Mouse (Mus musculus): ENCODE results near the gene Elmo1. TPM values are rescaled to one million over a fixed set of nuclear protein-coding genes. Genes with fewer than 3 reads are reported as not detected.
A peak's percentile ranks its signal among the peaks of the same experiment; 100 is the strongest.

Gene Elmo1
- polyA plus RNA-seq, 1 experiment = not detected

GRCm38 (mm10) chr13:20538216-20539070 lies 448.0 kb downstream of the Elmo1 start:
- no peak for TF ChIP-seq POLR2A (IDR thresholded peaks at IDR 0.05; ENCODE audit: insufficient read depth, low read depth, low read length)
- no peak for TF ChIP-seq CTCF (IDR thresholded peaks at IDR 0.05; ENCODE audit: insufficient read depth, low read depth, low read length)
- Histone ChIP-seq H3K4me3 (ENCODE audit: insufficient read depth, low read depth, low read length) (no peak overlapping the region), H3K27ac (ENCODE audit: insufficient read depth, low read depth, low read length) (peak overlapping the region; percentile 47), H3K4me1 (ENCODE audit: control insufficient read depth, insufficient read depth, low read length) (peaks cover 11% of the 10 kb centered on the region)
- 30% methylated on average over 12 of the region's 12 CpGs for WGBS

GRCm38 (mm10) chr13:20539631-20540030 lies 449.2 kb downstream of the Elmo1 start:
- no peak for TF ChIP-seq CTCF (IDR thresholded peaks at IDR 0.05; ENCODE audit: insufficient read depth, low read depth, low read length)
- TF ChIP-seq POLR2A (IDR thresholded peaks at IDR 0.05; ENCODE audit: insufficient read depth, low read depth, low read length) = no peak
- H3K4me3 ChIP-seq (ENCODE audit: insufficient read depth, low read depth, low read length) = no peak overlapping the region
- peaks cover 11% of the 10 kb centered on the region for H3K4me1 ChIP-seq (ENCODE audit: control insufficient read depth, insufficient read depth, low read length)
- no peak overlapping the region for H3K27ac ChIP-seq (ENCODE audit: insufficient read depth, low read depth, low read length)
- 88% methylated on average over 2 of the region's 2 CpGs for WGBS

- no peak for TF ChIP-seq POLR2A (IDR thresholded peaks at IDR 0.05; ENCODE audit: insufficient read depth, low read depth, low read length)
- 76% methylated on average over 12 of the region's 12 CpGs for WGBS
- Histone ChIP-seq H3K4me3 (ENCODE audit: insufficient read depth, low read depth, low read length) (no peak overlapping the region), H3K4me1 (ENCODE audit: control insufficient read depth, insufficient read depth, low read length) (peaks cover 6% of the 10 kb centered on the region), H3K27ac (ENCODE audit: insufficient read depth, low read depth, low read length) (0 out of 2 replicates have a peak overlapping the region, but pooled peaks have one; percentile 17)
Measured at GRCm38 (mm10) chr13:20546568-20547204, 456.3 kb downstream of the Elmo1 start.

GRCm38 (mm10) chr13:20549983-20550382 lies 459.6 kb downstream of the Elmo1 start:
- 79% methylated on average over 4 of the region's 4 CpGs for WGBS
- no peak for TF ChIP-seq POLR2A (IDR thresholded peaks at IDR 0.05; ENCODE audit: insufficient read depth, low read depth, low read length)
- TF ChIP-seq CTCF (IDR thresholded peaks at IDR 0.05; ENCODE audit: insufficient read depth, low read depth, low read length) = no peak

GRCm38 (mm10) chr13:20551559-20551958 lies 461.2 kb downstream of the Elmo1 start:
- Histone ChIP-seq H3K4me1 (ENCODE audit: control insufficient read depth, insufficient read depth, low read length) (peaks cover 4% of the 10 kb centered on the region), H3K27ac (ENCODE audit: insufficient read depth, low read depth, low read length) (no peak overlapping the region), H3K4me3 (ENCODE audit: insufficient read depth, low read depth, low read length) (no peak overlapping the region)
- TF ChIP-seq POLR2A (IDR thresholded peaks at IDR 0.05; ENCODE audit: insufficient read depth, low read depth, low read length) (no peak), CTCF (IDR thresholded peaks at IDR 0.05; ENCODE audit: insufficient read depth, low read depth, low read length) (no peak)
- WGBS = 95% methylated on average over 1 of the region's 1 CpGs

More at GRCm38 (mm10) chr13:20549983-20550382, 459.6 kb downstream of the Elmo1 start:
- Histone ChIP-seq H3K4me3 (ENCODE audit: insufficient read depth, low read depth, low read length) (no peak overlapping the region), H3K4me1 (ENCODE audit: control insufficient read depth, insufficient read depth, low read length) (peaks cover 6% of the 10 kb centered on the region), H3K27ac (ENCODE audit: insufficient read depth, low read depth, low read length) (no peak overlapping the region)

GRCm38 (mm10) chr13:20555853-20556452 lies 465.6 kb downstream of the Elmo1 start:
- WGBS = 77% methylated on average over 4 of the region's 4 CpGs
- no peak overlapping the region for H3K4me3 ChIP-seq (ENCODE audit: insufficient read depth, low read depth, low read length)
- no peaks in the 10 kb centered on the region for H3K4me1 ChIP-seq (ENCODE audit: control insufficient read depth, insufficient read depth, low read length)
- no peak overlapping the region for H3K27ac ChIP-seq (ENCODE audit: insufficient read depth, low read depth, low read length)
- TF ChIP-seq POLR2A (IDR thresholded peaks at IDR 0.05; ENCODE audit: insufficient read depth, low read depth, low read length) = no peak
- no peak for TF ChIP-seq CTCF (IDR thresholded peaks at IDR 0.05; ENCODE audit: insufficient read depth, low read depth, low read length)

GRCm38 (mm10) chr13:20556739-20557138 lies 466.3 kb downstream of the Elmo1 start:
- WGBS = 71% methylated on average over 10 of the region's 10 CpGs
- TF ChIP-seq CTCF (IDR thresholded peaks at IDR 0.05; ENCODE audit: insufficient read depth, low read depth, low read length) = no peak
- no peak for TF ChIP-seq POLR2A (IDR thresholded peaks at IDR 0.05; ENCODE audit: insufficient read depth, low read depth, low read length)
- Histone ChIP-seq H3K27ac (ENCODE audit: insufficient read depth, low read depth, low read length) (no peak overlapping the region), H3K4me1 (ENCODE audit: control insufficient read depth, insufficient read depth, low read length) (no peaks in the 10 kb centered on the region), H3K4me3 (ENCODE audit: insufficient read depth, low read depth, low read length) (no peak overlapping the region)

GRCm38 (mm10) chr13:20557156-20557555 lies 466.8 kb downstream of the Elmo1 start:
- no peak for TF ChIP-seq POLR2A (IDR thresholded peaks at IDR 0.05; ENCODE audit: insufficient read depth, low read depth, low read length)
- no peak for TF ChIP-seq CTCF (IDR thresholded peaks at IDR 0.05; ENCODE audit: insufficient read depth, low read depth, low read length)

GRCm38 (mm10) chr13:20558376-20558775 lies 468.0 kb downstream of the Elmo1 start:
- Histone ChIP-seq H3K4me1 (ENCODE audit: control insufficient read depth, insufficient read depth, low read length) (no peaks in the 10 kb centered on the region), H3K4me3 (ENCODE audit: insufficient read depth, low read depth, low read length) (no peak overlapping the region), H3K27ac (ENCODE audit: insufficient read depth, low read depth, low read length) (no peak overlapping the region)
- no peak for TF ChIP-seq CTCF (IDR thresholded peaks at IDR 0.05; ENCODE audit: insufficient read depth, low read depth, low read length)
- TF ChIP-seq POLR2A (IDR thresholded peaks at IDR 0.05; ENCODE audit: insufficient read depth, low read depth, low read length) = no peak
- 98% methylated on average over 2 of the region's 2 CpGs for WGBS

More at GRCm38 (mm10) chr13:20557156-20557555, 466.8 kb downstream of the Elmo1 start:
- Histone ChIP-seq H3K27ac (ENCODE audit: insufficient read depth, low read depth, low read length) (no peak overlapping the region), H3K4me1 (ENCODE audit: control insufficient read depth, insufficient read depth, low read length) (no peaks in the 10 kb centered on the region), H3K4me3 (ENCODE audit: insufficient read depth, low read depth, low read length) (no peak overlapping the region)
- 43% methylated on average over 8 of the region's 8 CpGs for WGBS

Data from olfactory bulb, adult 2 months (tissue).